Mouse (Mus musculus): ENCODE data around the gene Pakap.

GRCm38 (mm10) chr4:57735426-57735825 is 167.4 kb downstream of the Pakap start:
- TF ChIP-seq GATA1 (IDR thresholded peaks at IDR 0.05; ENCODE audit: borderline replicate concordance, low read length) (no peak), FLI1 (IDR thresholded peaks at IDR 0.05; ENCODE audit: low read length) (no peak)

Measured in megakaryocyte, embryonic 14.5 days (primary cell).